Mouse (Mus musculus) hindbrain, embryonic 12.5 days (tissue): Measurements from ENCODE around the gene Tmsb10. TPM values are rescaled to one million over a fixed set of nuclear protein-coding genes. Genes with fewer than 3 reads are reported as not detected.

ENCODE experiments used
- ATAC-seq: fragments of 200-750 bp; cut with Nextera tagmentation; 2 replicates; pipeline ENCODE4 v1.8.0; 2017; ENCODE audit warnings: moderate TSS enrichment; ENCODE audit not compliant: low FRiP score
- H3K27ac ChIP-seq: fragments of 300-500 bp; sonication (generic); 2 replicates; pipeline ENCODE4 v1.5.1; 2016; ENCODE audit warnings: mild to moderate bottlenecking
- H3K27me3 ChIP-seq: fragments of 300-500 bp; sonication (generic); 2 replicates; pipeline ENCODE4 v1.6.1; 2016; ENCODE audit warnings: mild to moderate bottlenecking
- H3K36me3 ChIP-seq: fragments of 300-500 bp; sonication (generic); 2 replicates; pipeline ENCODE4 v1.6.1; 2016; ENCODE audit warnings: mild to moderate bottlenecking
- H3K4me1 ChIP-seq: fragments of 300-500 bp; sonication (generic); 2 replicates; pipeline ENCODE4 v1.6.1; 2016
- H3K4me2 ChIP-seq: fragments of 300-500 bp; sonication (generic); replicated peaks from 2 replicates; pipeline ENCODE4 v1.6.1; 2016; ENCODE audit warnings: mild to moderate bottlenecking
- H3K4me3 ChIP-seq: fragments of 300-500 bp; sonication (generic); 2 replicates; pipeline ENCODE4 v1.5.1; 2016; ENCODE audit warnings: mild to moderate bottlenecking
- H3K9ac ChIP-seq: fragments of 300-500 bp; sonication (generic); 2 replicates; pipeline ENCODE4 v1.6.1; 2016; ENCODE audit warnings: mild to moderate bottlenecking, moderate library complexity
- H3K9me3 ChIP-seq: fragments of 300-500 bp; sonication (generic); replicated peaks from 2 replicates; pipeline ENCODE4 v1.6.1; 2016; ENCODE audit warnings: mild to moderate bottlenecking
- WGBS: fragments of 180-500 bp; shearing (Covaris S2); methylation state at CpG from one replicate; pipeline ENCODE4 v1.1.7; 2016; 5-methylcytosine and 5-hydroxymethylcytosine counted together
- polyA plus RNA-seq: library from polyadenylated mRNA; unstranded; fragments of >200 nt; fragmentation: Nextera tagmentation; extraction: Ambion mirVana; gene quantifications from 2 replicates; pipeline ENCODE4 v1.2.1, GENCODE M21; 2016

Tmsb10 gene
- 5,652 and 6,223 TPM in 2 replicates for polyA plus RNA-seq

DNA sequence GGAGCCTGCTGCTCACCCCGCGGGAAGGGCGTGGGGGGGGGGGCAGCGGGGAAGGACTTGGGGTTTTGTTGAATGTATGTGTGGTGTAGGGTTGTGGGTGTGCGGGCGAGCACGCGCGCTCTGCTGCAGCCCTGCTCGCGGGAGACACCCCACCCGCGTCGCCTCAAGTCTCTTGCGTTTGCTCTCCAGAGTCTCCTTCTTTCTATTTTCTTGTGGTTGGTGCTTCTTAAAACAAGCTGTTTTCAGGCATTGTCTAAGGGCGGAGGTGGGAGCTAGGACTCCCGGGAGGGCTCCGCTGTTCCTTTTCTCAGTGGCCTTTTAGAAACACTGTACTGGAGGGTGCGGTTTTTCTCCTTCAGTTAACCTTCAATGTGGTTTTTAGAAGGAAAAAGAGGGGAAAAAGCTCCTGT lies at the start of gene Tmsb10:
Tmsb10 (minus strand) TSS at position 87 of the 410 bp plus-strand sequence.
- no peaks in the 10 kb centered on the region for H3K27me3 ChIP-seq
- H3K4me2 ChIP-seq, result peak within 1 kb of the TSS; percentile 77
- no peaks in the 10 kb centered on the region for H3K9me3 ChIP-seq
- peak within 1 kb of the TSS; percentile 91 for H3K4me3 ChIP-seq
- ATAC-seq, result peak; percentile 78
- WGBS, result under 1% methylated on average over 15 of the region's 19 CpGs
- H3K36me3 ChIP-seq, result no peaks in the 10 kb centered on the region
- peak within 1 kb of the TSS; percentile 93 for H3K27ac ChIP-seq
- peak within 1 kb of the TSS; percentile 99 for H3K9ac ChIP-seq
- peaks cover 29% of the 10 kb centered on the region for H3K4me1 ChIP-seq

GRCm38 (mm10) chr6:73003601-73004000 lies 45.1 kb upstream of the Tmsb10 start:
- WGBS, result 73% methylated on average over 5 of the region's 5 CpGs
- H3K4me1 ChIP-seq, result no peaks in the 10 kb centered on the region
- no peak overlapping the region for H3K4me3 ChIP-seq
- no peak overlapping the region for H3K9ac ChIP-seq
- no peaks in the 10 kb centered on the region for H3K9me3 ChIP-seq
- no peak overlapping the region for H3K27ac ChIP-seq
- no peak for ATAC-seq
- H3K4me2 ChIP-seq, result no peak overlapping the region
- no peaks in the 10 kb centered on the region for H3K27me3 ChIP-seq
- no peaks in the 10 kb centered on the region for H3K36me3 ChIP-seq

- Histone ChIP-seq H3K27ac (no peak overlapping the region), H3K9me3 (no peaks in the 10 kb centered on the region), H3K36me3 (no peaks in the 10 kb centered on the region), H3K4me3 (no peak overlapping the region), H3K27me3 (no peaks in the 10 kb centered on the region), H3K9ac (no peak overlapping the region), H3K4me2 (no peak overlapping the region), H3K4me1 (no peaks in the 10 kb centered on the region)
- ATAC-seq, result no peak
- WGBS, result 45% methylated on average over 1 of the region's 1 CpGs
Measured at GRCm38 (mm10) chr6:73002391-73002790, 43.8 kb upstream of the Tmsb10 start.

GRCm38 (mm10) chr6:72998809-72999208 lies 40.3 kb upstream of the Tmsb10 start:
- 71% methylated on average over 1 of the region's 1 CpGs for WGBS
- ATAC-seq, result no peak
- no peaks in the 10 kb centered on the region for H3K27me3 ChIP-seq
- no peaks in the 10 kb centered on the region for H3K36me3 ChIP-seq
- H3K4me1 ChIP-seq, result no peaks in the 10 kb centered on the region
- H3K4me3 ChIP-seq, result no peak overlapping the region
- H3K27ac ChIP-seq, result no peak overlapping the region
- H3K9me3 ChIP-seq, result no peaks in the 10 kb centered on the region
- no peak overlapping the region for H3K9ac ChIP-seq
- H3K4me2 ChIP-seq, result no peak overlapping the region

DNA sequence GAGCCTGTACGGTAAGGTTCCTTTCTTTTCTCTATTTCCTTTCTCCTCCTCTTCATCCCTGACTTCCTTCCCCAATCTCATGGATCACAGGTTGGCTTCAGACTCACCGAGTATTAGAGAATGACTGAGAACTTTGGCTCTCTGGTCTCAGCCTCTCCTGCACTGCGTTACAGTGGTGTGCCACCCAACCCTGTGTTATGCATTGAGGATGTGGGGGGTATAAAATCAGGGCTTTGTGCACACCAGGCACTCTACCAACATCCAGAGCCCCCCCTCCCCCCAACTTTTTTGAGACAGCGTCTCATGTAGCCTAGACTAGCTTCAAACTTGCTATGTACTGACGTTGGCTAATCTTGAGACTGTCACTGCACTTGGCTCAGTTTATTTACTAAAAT lies 35.1 kb upstream of the Tmsb10 start:
- no peak overlapping the region for H3K27ac ChIP-seq
- no peaks in the 10 kb centered on the region for H3K36me3 ChIP-seq
- no peaks in the 10 kb centered on the region for H3K27me3 ChIP-seq
- H3K4me1 ChIP-seq, result no peaks in the 10 kb centered on the region
- no peak overlapping the region for H3K4me3 ChIP-seq
- H3K9me3 ChIP-seq, result no peaks in the 10 kb centered on the region
- H3K4me2 ChIP-seq, result no peak overlapping the region
- ATAC-seq, result no peak
- 86% methylated on average over 5 of the region's 5 CpGs for WGBS
- no peak overlapping the region for H3K9ac ChIP-seq

- Histone ChIP-seq H3K4me2 (no peak overlapping the region), H3K9me3 (no peaks in the 10 kb centered on the region), H3K4me1 (no peaks in the 10 kb centered on the region), H3K4me3 (no peak overlapping the region), H3K36me3 (no peaks in the 10 kb centered on the region), H3K27ac (no peak overlapping the region), H3K27me3 (no peaks in the 10 kb centered on the region), H3K9ac (no peak overlapping the region)
- ATAC-seq, result no peak
- 78% methylated on average over 8 of the region's 8 CpGs for WGBS
Measured at GRCm38 (mm10) chr6:72993054-72993687, 34.6 kb upstream of the Tmsb10 start.

GRCm38 (mm10) chr6:72990206-72990605 lies 31.7 kb upstream of the Tmsb10 start:
- Histone ChIP-seq H3K9me3 (no peaks in the 10 kb centered on the region), H3K4me1 (no peaks in the 10 kb centered on the region), H3K4me3 (no peak overlapping the region), H3K4me2 (no peak overlapping the region), H3K9ac (no peak overlapping the region), H3K27me3 (no peaks in the 10 kb centered on the region), H3K36me3 (no peaks in the 10 kb centered on the region), H3K27ac (no peak overlapping the region)
- 89% methylated on average over 5 of the region's 5 CpGs for WGBS
- ATAC-seq, result no peak

DNA sequence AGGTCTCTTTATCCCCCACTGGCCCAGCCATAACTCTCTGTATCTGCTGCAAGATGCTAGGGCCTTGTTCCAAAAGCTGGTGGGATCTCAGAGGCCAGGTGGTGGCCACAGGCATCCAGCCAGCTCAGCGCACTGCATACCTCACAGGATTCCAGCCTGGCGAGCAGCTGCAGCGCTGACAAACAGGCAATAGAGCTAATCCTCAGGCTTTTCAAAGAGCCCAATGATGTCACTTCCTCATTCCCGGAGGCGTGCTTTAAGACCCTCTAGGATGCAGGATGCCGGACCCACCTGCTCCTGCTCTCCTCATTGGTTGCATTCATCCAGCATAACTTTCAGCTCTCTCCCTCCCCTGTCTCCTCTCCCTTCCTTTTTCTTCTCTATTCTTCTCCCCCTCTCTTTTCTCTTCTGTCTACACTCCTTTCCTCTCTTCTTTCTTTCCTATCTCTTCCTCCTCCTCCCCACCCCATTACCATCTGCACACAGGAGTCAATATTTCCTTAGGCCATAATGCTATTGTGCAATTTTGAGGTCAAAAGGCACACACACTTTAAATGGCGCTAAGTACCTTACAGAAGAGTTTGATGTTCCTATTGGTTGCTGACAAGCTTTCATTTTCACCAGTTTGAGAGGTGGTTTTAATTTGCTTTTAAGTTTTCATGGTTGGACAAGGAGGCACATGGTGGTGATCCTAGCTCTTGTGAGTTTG lies 30.6 kb upstream of the Tmsb10 start:
- Histone ChIP-seq H3K4me1 (no peaks in the 10 kb centered on the region), H3K27me3 (no peaks in the 10 kb centered on the region; the same call in 1 of the 2 replicates), H3K4me3 (no peak overlapping the region), H3K27ac (no peak overlapping the region), H3K9ac (no peak overlapping the region), H3K9me3 (no peaks in the 10 kb centered on the region), H3K4me2 (no peak overlapping the region), H3K36me3 (no peaks in the 10 kb centered on the region)
- ATAC-seq, result no peak
- WGBS, result 49% methylated on average over 7 of the region's 7 CpGs

DNA sequence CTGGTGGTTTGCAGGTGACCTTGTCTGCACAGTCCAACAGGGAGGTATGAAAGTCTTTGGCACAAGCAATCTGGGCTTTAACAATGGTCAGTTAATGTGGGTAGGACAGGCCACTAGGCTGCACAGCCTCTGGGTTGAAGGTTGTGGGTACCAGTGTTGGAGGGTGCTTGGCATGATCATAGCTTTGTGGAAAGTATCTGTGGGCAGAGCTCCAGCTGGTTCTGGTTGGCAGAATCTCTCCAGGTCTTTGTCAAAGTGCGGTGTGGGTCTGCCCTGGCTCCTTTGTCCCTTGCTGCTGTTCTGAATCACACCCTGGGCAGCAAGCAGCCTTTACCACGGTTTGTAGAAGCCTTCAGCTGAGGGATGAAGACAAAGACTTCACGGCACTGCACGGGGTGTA lies 24.0 kb upstream of the Tmsb10 start:
- H3K4me2 ChIP-seq, result no peak overlapping the region
- H3K27ac ChIP-seq, result no peak overlapping the region
- no peak overlapping the region for H3K4me3 ChIP-seq
- no peaks in the 10 kb centered on the region for H3K9me3 ChIP-seq
- H3K4me1 ChIP-seq, result no peaks in the 10 kb centered on the region
- WGBS, result 73% methylated on average over 4 of the region's 4 CpGs
- no peaks in the 10 kb centered on the region; the same call in 1 of the 2 replicates for H3K27me3 ChIP-seq
- ATAC-seq, result no peak
- no peaks in the 10 kb centered on the region for H3K36me3 ChIP-seq
- no peak overlapping the region for H3K9ac ChIP-seq

- Histone ChIP-seq H3K27ac (no peak overlapping the region), H3K4me1 (no peaks in the 10 kb centered on the region), H3K27me3 (no peaks in the 10 kb centered on the region; the same call in 1 of the 2 replicates), H3K4me3 (no peak overlapping the region), H3K9ac (no peak overlapping the region), H3K36me3 (no peaks in the 10 kb centered on the region), H3K9me3 (no peaks in the 10 kb centered on the region), H3K4me2 (no peak overlapping the region)
- WGBS, result 57% methylated on average over 6 of the region's 6 CpGs
- ATAC-seq, result no peak
Measured at GRCm38 (mm10) chr6:72981851-72982250, 23.3 kb upstream of the Tmsb10 start.

GRCm38 (mm10) chr6:72981124-72981651 lies 22.6 kb upstream of the Tmsb10 start:
- WGBS, result 43% methylated on average over 9 of the region's 9 CpGs
- no peak overlapping the region for H3K9ac ChIP-seq
- H3K4me2 ChIP-seq, result no peak overlapping the region
- H3K9me3 ChIP-seq, result no peaks in the 10 kb centered on the region
- H3K4me3 ChIP-seq, result no peak overlapping the region
- no peaks in the 10 kb centered on the region; the same call in 1 of the 2 replicates for H3K27me3 ChIP-seq
- no peak overlapping the region for H3K27ac ChIP-seq
- H3K36me3 ChIP-seq, result no peaks in the 10 kb centered on the region
- H3K4me1 ChIP-seq, result no peaks in the 10 kb centered on the region
- ATAC-seq, result no peak

- Histone ChIP-seq H3K4me1 (no peaks in the 10 kb centered on the region), H3K36me3 (no peaks in the 10 kb centered on the region), H3K9ac (no peak overlapping the region), H3K4me3 (no peak overlapping the region), H3K27me3 (no peaks in the 10 kb centered on the region), H3K27ac (no peak overlapping the region), H3K4me2 (no peak overlapping the region), H3K9me3 (no peaks in the 10 kb centered on the region)
- WGBS, result 77% methylated on average over 2 of the region's 2 CpGs
- ATAC-seq, result no peak
Measured at GRCm38 (mm10) chr6:72976866-72977265, 18.3 kb upstream of the Tmsb10 start.
